Mouse (Mus musculus): ENCODE results near the gene Armcx2. TPM values are rescaled to one million over a fixed set of nuclear protein-coding genes. Genes with fewer than 3 reads are reported as not detected.

The Armcx2 gene
- polyA plus RNA-seq, 1 experiment from 2014 or later = 83.0 TPM

- no peaks in the 10 kb centered on the region for H3K9me3 ChIP-seq (ENCODE audit: control insufficient read depth, low read length)
- peak within 1 kb of the TSS; percentile 73 for H3K9ac ChIP-seq (ENCODE audit: low read depth, low read length)
- peak within 1 kb of the TSS; percentile 66 for H3K4me3 ChIP-seq (ENCODE audit: low read length)
- H3K27me3 ChIP-seq (replicated peaks; ENCODE audit: control insufficient read depth, insufficient read depth, low read length) = no peaks in the 10 kb centered on the region
- H3K4me1 ChIP-seq (ENCODE audit: control insufficient read depth, insufficient read depth, low read depth, low read length) = no peaks in the 10 kb centered on the region; the same call in 1 of the 2 replicates
- H3K36me3 ChIP-seq (ENCODE audit: control insufficient read depth, insufficient read depth, low read length) = no peaks in the 10 kb centered on the region
- WGBS = 24% methylated on average over 46 of the region's 46 CpGs
- H3K4me2 ChIP-seq (ENCODE audit: low read length) = peak within 1 kb of the TSS; percentile 57
- ATAC-seq = peak; percentile 92
- H3K27ac ChIP-seq (ENCODE audit: low read depth, low read length) = peak within 1 kb of the TSS; percentile 76
Observed at GRCm38 (mm10) chrX:134756434-134757292, 52.4 kb downstream of the Armcx2 start, which contains the start of gene Armcx3. Armcx3 (plus strand) TSS chrX:134756595.

Small RNAs within 50 kb of the gene (microRNA-seq; reads per million reads assigned to microRNA genes)
- gene Mir7093 = not detected

Other genes starting within 250 kb of the Armcx2 start
- gene Btk, start 225.7 kb downstream of the Armcx2 start, polyA plus RNA-seq (2015; fragmentation: Nextera tagmentation; extraction: Ambion mirVana) = 0.48 and 0.51 TPM in 2 replicates
- 142 and 149 TPM in 2 replicates for gene Rpl36a, start 223.6 kb downstream of the Armcx2 start, polyA plus RNA-seq (2015; fragmentation: Nextera tagmentation; extraction: Ambion mirVana)
- 3.9 and 4.7 TPM in 2 replicates for gene Gla, start 208.1 kb downstream of the Armcx2 start, polyA plus RNA-seq (2015; fragmentation: Nextera tagmentation; extraction: Ambion mirVana)
- 140 and 141 TPM in 2 replicates for gene Hnrnph2, start 208.0 kb downstream of the Armcx2 start, polyA plus RNA-seq (2015; fragmentation: Nextera tagmentation; extraction: Ambion mirVana)
- gene Armcx4, start 122.7 kb downstream of the Armcx2 start, polyA plus RNA-seq (2015; fragmentation: Nextera tagmentation; extraction: Ambion mirVana) = 4.2 and 4.6 TPM in 2 replicates
- 105 and 112 TPM in 2 replicates for gene Armcx1, start 91.3 kb downstream of the Armcx2 start, polyA plus RNA-seq (2015; fragmentation: Nextera tagmentation; extraction: Ambion mirVana)
- 48.2 and 50.2 TPM in 2 replicates for gene Armcx6, start 57.8 kb downstream of the Armcx2 start, polyA plus RNA-seq (2015; fragmentation: Nextera tagmentation; extraction: Ambion mirVana)
- gene Armcx3, start 52.6 kb downstream of the Armcx2 start, polyA plus RNA-seq (2015; fragmentation: Nextera tagmentation; extraction: Ambion mirVana) = 99.4 and 110 TPM in 2 replicates
- 0.19 and 0.42 TPM in 2 replicates for gene Nxf2, start 155.5 kb upstream of the Armcx2 start, polyA plus RNA-seq (2015; fragmentation: Nextera tagmentation; extraction: Ambion mirVana)
- 11.5 and 11.7 TPM in 2 replicates for gene Zmat1, start 200.0 kb upstream of the Armcx2 start, polyA plus RNA-seq (2015; fragmentation: Nextera tagmentation; extraction: Ambion mirVana)

All from hindbrain, embryonic 16.5 days (tissue).